Mouse (Mus musculus): ENCODE measurements at regions not wholly inside any gene's neighbourhood (a gene's known extent, or its start where the extent isn't known, plus 50 kb on each side); places are given as distances from the start of the nearest gene placed in this dataset.

DNA sequence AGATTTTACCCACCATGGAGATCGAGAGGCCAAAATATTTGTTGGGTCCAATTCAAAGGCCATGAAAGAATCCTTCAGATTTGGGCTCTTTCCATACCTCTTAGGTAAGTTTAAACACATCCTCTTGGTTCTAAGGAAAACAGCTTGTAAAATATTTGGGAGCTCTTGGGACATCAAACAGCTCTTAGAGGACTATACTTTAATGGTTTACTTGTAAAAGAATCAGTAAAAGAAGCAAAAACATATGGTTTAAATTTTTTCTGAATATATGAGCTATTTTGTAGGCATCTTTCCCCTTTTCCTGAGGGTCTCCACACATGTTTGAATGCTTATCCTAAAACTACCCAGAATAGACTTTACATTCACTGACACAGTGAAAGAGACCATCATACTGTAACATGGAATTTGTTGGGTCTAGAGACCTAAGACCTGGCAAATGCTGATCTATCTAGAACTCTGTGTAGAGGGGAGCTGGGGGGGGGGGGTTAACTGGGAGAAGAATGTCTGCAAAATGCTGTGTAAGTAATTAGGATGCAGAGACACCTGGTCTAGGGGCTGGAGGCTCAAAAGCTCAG lies 140.3 kb upstream of the Tmem72 start:
- Histone ChIP-seq H3K4me1 (ENCODE audit: control insufficient read depth, insufficient read depth, insufficient read length, low read length) (no peaks in the 10 kb centered on the region), H3K4me3 (ENCODE audit: insufficient read depth, low read depth, low read length) (no peak overlapping the region), H3K27ac (replicated peaks; ENCODE audit: low read depth, low read length) (no peak overlapping the region)

DNA sequence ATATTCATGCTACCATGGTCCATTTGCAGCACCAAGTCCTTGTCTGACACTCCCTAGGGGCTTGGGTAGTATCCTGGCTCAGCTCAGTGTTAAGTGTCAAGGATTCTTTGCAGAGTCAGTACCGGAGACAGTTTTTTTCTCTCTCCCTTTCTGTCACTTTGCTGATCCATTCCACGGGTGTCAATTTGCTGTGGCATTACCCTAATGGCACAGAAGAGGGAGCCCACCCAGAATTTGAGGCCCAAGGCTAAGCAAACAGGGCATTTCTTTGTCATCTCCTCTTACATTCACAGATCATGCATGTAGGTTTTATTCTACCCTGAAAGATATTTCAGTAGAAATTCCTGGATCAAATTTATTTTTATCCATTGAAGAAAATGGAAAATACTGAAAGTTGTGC lies 146.4 kb upstream of the Tmem72 start:
- no peak overlapping the region for H3K27ac ChIP-seq (replicated peaks; ENCODE audit: low read depth, low read length)
- H3K4me3 ChIP-seq (ENCODE audit: insufficient read depth, low read depth, low read length) = no peak overlapping the region

DNA sequence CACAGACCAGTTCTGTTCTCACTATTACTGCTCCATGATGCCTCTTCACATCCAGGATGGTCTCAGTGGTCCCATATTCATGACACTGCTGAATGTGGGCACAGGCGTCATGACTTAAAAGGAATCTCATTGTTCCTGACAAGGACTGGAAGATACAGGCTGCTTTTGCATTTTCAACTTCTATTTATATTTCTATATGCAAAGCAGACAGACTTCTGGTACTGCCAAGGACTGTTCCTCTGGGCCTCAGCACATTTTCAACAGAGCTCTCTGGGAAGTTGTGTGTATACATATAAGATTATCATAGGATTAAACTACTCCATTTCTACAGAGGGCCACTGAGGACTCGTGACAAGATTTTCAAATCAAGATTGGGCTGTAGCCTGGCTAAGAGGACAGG lies 146.9 kb upstream of the Tmem72 start:
- Histone ChIP-seq H3K27ac (replicated peaks; ENCODE audit: low read depth, low read length) (no peak overlapping the region), H3K4me1 (ENCODE audit: control insufficient read depth, insufficient read depth, insufficient read length, low read length) (no peaks in the 10 kb centered on the region), H3K4me3 (ENCODE audit: insufficient read depth, low read depth, low read length) (no peak overlapping the region)

More for the DNA sequence above, 146.4 kb upstream of the Tmem72 start:
- H3K4me1 ChIP-seq (ENCODE audit: control insufficient read depth, insufficient read depth, insufficient read length, low read length) = no peaks in the 10 kb centered on the region

DNA sequence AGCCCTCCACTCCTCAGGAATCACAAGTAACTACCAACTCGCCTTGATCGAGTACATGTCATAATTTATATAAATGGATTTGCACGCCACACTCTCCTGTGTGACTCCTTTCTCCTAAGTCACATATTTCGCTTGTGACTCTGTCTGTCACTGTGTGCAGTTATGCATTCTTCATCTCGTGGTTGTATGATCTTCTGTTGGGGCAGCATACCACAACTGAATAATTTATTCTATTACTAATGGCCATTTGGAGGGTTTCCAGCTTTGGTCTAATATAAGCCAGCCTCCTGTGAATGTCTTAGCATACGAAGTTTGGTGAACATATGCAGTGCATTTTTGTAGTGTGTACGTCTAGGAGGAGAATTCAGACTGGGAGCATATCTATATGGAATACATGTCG lies 176.6 kb upstream of the Tmem72 start:
- H3K27ac ChIP-seq (replicated peaks; ENCODE audit: low read depth, low read length) = no peak overlapping the region
- no peak overlapping the region for H3K4me3 ChIP-seq (ENCODE audit: insufficient read depth, low read depth, low read length)
- no peaks in the 10 kb centered on the region for H3K4me1 ChIP-seq (ENCODE audit: control insufficient read depth, insufficient read depth, insufficient read length, low read length)

DNA sequence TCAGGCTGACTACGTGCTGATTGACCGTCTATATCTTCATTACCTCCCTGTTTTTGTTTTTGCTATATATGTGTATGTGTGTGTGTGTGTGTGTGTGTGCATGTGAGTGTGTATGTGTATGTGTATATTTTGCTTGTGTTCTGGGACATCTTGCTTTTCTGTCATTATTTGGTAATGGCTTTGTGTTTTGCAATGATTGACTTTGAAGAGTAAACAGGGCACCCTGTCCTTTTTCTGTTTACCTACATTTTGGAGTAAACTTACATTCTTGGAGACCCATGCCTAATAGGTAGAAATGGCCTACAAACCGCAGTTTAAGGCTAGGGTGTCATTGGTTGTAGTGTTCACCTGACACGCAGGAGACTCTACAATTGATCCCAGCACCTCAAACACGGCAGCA lies 177.5 kb upstream of the Tmem72 start:
- H3K4me3 ChIP-seq (ENCODE audit: insufficient read depth, low read depth, low read length) = no peak overlapping the region
- no peak overlapping the region for H3K27ac ChIP-seq (replicated peaks; ENCODE audit: low read depth, low read length)
- no peaks in the 10 kb centered on the region for H3K4me1 ChIP-seq (ENCODE audit: control insufficient read depth, insufficient read depth, insufficient read length, low read length)

DNA sequence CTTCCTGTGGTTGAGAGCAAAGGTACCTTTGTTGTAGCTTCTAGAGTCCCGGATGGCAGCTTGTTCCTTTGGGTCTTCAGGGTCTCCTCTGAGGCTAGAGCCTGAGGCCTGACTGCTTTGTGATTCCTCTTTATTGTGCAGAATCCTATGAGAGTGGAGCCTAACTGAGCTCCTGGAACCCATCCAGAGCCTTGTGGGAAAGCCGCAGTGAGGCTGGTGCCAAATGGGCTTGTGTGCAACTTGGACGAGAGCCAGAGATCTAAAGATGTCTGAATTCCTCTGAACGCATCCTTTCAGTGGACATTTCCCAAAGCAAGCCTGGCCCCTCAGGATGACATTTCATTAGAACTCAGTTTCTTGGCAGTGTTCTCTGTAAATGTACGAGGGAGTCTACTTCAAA lies 178.4 kb upstream of the Tmem72 start:
- no peak overlapping the region for H3K4me3 ChIP-seq (ENCODE audit: insufficient read depth, low read depth, low read length)
- H3K27ac ChIP-seq (replicated peaks; ENCODE audit: low read depth, low read length) = no peak overlapping the region
- no peaks in the 10 kb centered on the region for H3K4me1 ChIP-seq (ENCODE audit: control insufficient read depth, insufficient read depth, insufficient read length, low read length)

DNA sequence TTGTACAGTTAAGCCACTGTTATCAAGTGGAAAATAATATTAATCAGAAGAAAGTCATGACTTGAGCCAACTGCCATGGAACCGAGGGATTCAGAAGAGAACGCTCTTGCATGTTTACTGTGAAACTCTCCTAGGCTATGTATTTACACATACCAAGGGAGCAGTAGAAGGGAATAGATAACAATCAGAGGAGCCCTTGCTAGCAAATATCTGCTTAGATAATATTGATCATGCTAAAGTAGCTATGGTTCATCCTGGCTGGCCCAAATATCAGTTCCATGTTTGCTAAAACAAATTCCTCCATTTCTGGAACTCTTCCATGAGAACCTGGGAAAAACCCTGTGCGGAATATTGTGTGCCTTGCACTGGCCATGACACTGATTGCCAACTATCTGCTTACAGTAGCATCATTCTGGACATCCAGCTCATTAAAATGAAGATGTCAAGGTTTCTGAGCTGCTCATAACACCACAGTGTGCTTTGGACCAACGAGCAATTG lies 179.5 kb upstream of the Tmem72 start:
- Histone ChIP-seq H3K4me1 (ENCODE audit: control insufficient read depth, insufficient read depth, insufficient read length, low read length) (no peaks in the 10 kb centered on the region), H3K4me3 (ENCODE audit: insufficient read depth, low read depth, low read length) (no peak overlapping the region), H3K27ac (replicated peaks; ENCODE audit: low read depth, low read length) (no peak overlapping the region)

DNA sequence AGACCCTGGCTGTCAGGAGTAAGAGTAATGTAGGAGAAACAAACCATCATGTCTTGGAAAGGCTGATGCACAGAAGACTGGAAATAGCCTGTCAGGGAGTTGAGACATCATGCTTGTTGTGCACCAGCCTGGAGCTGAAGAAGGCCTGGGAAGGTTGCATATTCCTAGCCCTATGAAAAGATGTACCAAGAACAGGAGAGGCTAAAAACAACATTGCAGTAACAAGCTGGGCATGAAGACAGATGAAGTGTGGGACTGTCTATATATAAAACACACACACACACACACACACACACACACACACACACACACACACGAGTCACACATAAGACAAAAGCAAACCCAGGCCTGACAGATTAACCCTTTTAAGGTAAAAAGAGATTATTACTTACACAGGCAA lies 185.1 kb upstream of the Tmem72 start:
- H3K4me3 ChIP-seq (ENCODE audit: insufficient read depth, low read depth, low read length) = no peak overlapping the region
- no peaks in the 10 kb centered on the region for H3K4me1 ChIP-seq (ENCODE audit: control insufficient read depth, insufficient read depth, insufficient read length, low read length)
- H3K27ac ChIP-seq (replicated peaks; ENCODE audit: low read depth, low read length) = no peak overlapping the region

DNA sequence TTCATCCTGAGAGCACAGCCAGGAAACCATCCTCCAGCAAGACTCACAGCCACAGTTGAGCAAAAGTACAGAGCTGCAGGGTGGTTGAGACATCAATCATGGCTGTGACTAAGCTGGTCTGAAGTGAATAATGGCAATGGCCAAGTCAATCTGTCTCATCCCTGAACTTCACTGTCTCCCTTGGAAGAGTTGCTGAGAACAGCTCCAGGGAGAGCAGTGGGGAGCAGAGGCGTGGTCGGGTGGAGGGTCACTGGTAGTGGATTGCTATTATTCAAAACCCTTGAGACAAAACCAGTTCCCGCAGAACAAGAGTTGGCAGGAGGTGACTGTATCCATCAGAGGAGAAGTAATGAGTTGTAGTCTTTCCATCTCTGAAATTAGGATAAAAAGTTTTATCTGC lies 185.7 kb upstream of the Tmem72 start:
- no peaks in the 10 kb centered on the region for H3K4me1 ChIP-seq (ENCODE audit: control insufficient read depth, insufficient read depth, insufficient read length, low read length)
- no peak overlapping the region for H3K4me3 ChIP-seq (ENCODE audit: insufficient read depth, low read depth, low read length)
- H3K27ac ChIP-seq (replicated peaks; ENCODE audit: low read depth, low read length) = no peak overlapping the region

DNA sequence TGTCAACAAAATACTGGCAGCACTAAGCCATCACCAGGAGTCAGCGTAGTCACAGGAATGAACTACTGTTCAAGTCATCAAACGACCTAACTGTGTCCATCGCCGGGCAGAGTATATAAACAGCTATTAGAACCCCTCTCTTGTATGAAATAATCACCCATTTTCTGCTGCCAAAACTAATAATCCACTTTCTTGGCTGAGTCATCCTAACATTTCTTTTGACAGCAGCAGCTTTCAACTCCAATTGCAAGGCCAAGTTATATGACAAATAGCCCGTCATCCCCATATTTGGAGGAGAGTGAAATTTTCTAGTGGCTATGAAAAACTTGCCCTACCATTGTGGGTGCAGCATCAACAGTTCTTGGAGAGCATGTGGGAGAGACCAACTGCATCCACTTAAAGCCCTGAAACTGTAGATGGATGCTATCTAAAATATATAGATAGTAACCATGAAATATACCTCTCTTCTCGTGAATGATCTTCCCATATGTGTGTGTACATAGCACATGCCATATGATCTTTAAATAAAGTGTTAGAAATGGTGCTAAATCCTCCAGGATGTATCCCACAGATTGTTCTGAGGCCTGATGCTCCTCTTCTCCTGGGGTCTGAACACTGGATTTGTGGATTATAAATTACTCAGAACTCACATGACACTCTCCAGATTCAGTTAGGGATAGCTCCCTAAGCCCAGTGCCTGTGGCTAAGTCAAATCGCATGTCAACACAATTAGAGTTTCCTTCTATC lies 189.9 kb upstream of the Tmem72 start:
- Histone ChIP-seq H3K27ac (replicated peaks; ENCODE audit: low read depth, low read length) (no peak overlapping the region), H3K4me1 (ENCODE audit: control insufficient read depth, insufficient read depth, insufficient read length, low read length) (no peaks in the 10 kb centered on the region), H3K4me3 (ENCODE audit: insufficient read depth, low read depth, low read length) (no peak overlapping the region)

DNA sequence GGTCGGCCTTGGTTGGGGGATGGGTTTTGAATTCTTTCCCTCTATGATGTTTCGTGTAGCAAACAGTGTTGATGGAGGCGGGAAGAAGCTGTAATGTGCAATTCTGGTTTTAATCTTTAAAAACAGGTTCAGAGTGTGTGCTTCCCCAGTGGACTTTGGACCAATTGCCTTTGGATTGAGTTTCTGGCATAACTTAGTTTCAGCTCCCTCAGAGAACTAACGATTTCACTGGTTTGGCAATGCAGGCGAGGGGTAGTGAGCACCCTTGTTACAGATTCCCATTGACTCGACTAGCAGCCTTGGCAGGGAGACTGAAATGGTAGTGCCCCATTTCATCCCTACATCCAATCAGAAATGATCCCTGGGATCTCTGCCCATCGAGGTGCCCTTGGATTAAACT lies 193.9 kb upstream of the Tmem72 start:
- H3K4me1 ChIP-seq (ENCODE audit: control insufficient read depth, insufficient read depth, insufficient read length, low read length) = no peaks in the 10 kb centered on the region
- no peak overlapping the region for H3K27ac ChIP-seq (replicated peaks; ENCODE audit: low read depth, low read length)
- H3K4me3 ChIP-seq (ENCODE audit: insufficient read depth, low read depth, low read length) = no peak overlapping the region

DNA sequence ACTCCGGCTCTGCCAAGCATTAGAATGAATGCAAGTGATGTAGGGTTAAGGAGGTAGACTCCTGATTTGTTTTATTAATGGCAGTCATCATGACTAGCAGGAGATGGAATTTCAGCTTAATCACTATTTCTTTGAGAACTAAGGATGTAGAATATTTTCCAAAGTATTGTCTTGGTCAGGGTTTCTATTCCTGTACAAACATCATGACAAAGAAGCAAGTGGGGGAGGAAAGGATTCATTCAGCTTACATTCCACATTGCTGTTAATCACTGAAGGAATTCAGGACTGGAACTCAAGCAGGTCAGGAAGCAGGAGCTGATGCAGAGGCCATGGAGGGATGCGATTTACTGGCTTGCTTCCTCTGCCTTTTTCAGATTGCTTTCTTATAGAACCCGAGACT lies 195.4 kb upstream of the Tmem72 start:
- H3K27ac ChIP-seq (replicated peaks; ENCODE audit: low read depth, low read length) = no peak overlapping the region
- H3K4me3 ChIP-seq (ENCODE audit: insufficient read depth, low read depth, low read length) = no peak overlapping the region
- no peaks in the 10 kb centered on the region for H3K4me1 ChIP-seq (ENCODE audit: control insufficient read depth, insufficient read depth, insufficient read length, low read length)

DNA sequence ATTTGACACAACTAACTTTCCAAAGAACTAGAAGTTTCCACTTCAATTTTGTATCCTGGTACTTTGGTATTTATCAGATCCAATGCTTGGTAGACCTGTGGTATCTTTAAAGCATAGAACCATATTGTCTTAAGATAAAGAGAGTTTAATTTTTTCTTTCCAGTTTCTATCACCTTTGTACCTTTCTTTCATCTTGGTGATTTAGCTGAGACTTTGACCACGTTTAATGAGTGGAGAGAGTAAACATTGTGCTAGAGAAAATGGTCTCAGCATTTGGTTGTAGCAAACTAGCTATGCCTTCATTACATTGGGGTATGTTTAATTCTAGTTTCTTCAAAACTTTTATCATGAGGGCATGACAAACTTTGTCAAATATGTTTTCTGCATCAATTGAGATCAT lies 197.4 kb upstream of the Tmem72 start:
- H3K4me1 ChIP-seq (ENCODE audit: control insufficient read depth, insufficient read depth, insufficient read length, low read length) = no peaks in the 10 kb centered on the region
- H3K27ac ChIP-seq (replicated peaks; ENCODE audit: low read depth, low read length) = no peak overlapping the region
- H3K4me3 ChIP-seq (ENCODE audit: insufficient read depth, low read depth, low read length) = no peak overlapping the region

DNA sequence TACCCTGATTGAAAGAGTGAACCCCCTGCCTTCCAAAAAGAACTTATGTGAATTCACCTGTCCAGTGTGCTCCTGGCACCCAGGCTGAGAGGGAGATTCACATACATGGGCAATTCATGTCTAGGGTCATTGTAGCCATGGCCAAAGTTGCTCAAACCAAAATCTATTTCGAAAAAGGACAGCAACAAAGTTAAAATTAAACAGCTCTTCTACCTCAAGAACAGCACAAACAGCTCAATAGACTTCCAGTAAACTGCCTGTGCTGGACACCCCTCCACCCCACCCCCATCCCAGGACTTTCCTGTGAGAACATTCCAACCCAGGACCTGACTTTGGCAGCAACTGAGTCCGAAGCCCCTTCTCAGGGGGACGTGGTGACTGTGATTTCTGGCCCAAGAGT lies 218.3 kb upstream of the Tmem72 start:
- H3K4me1 ChIP-seq (ENCODE audit: control insufficient read depth, insufficient read depth, insufficient read length, low read length) = no peaks in the 10 kb centered on the region
- H3K4me3 ChIP-seq (ENCODE audit: insufficient read depth, low read depth, low read length) = no peak overlapping the region
- H3K27ac ChIP-seq (replicated peaks; ENCODE audit: low read depth, low read length) = no peak overlapping the region

DNA sequence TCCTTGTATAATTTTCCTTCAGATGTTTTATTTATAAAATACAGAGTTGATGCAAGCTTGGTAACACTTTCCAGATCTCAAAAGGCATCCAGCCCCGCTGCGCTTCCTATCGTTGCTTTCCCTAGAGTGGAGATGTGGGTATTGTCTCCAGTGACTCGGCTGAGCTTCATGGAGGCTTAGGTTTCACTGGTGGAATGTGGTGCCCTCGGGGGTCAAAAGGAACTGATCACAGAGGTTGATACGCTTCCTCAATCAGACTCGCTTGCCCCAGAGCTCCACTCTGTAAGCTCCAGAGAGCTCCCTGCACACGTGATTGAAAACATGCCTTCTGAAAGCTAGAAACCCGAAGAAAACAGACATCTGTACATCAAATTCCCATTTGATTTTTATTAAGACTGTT lies 224.9 kb upstream of the Tmem72 start:
- no peaks in the 10 kb centered on the region for H3K4me1 ChIP-seq (ENCODE audit: control insufficient read depth, insufficient read depth, insufficient read length, low read length)
- H3K27ac ChIP-seq (replicated peaks; ENCODE audit: low read depth, low read length) = no peak overlapping the region
- no peak overlapping the region for H3K4me3 ChIP-seq (ENCODE audit: insufficient read depth, low read depth, low read length)

DNA sequence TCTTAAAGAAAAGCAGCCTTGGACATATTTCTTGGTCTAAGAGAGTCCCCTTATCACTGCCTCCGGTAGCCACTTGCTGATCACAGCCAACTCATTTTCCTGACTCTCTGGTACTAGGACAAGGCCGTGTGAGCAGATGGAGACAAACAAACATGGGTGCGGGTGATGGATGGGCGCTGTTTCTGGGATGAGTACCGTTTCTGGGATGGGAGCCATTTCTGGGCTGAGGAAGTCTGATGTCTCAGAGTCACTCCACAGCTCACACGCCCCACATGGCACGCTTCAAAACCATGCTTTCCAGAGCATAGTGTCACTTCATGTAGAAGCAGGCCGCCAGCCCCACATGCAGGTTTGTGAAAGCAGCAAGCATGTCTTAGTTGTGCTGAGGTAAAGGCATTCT lies 225.6 kb upstream of the Cxcl12 start:
- Histone ChIP-seq H3K4me3 (ENCODE audit: insufficient read depth, low read depth, low read length) (no peak overlapping the region), H3K27ac (replicated peaks; ENCODE audit: low read depth, low read length) (no peak overlapping the region), H3K4me1 (ENCODE audit: control insufficient read depth, insufficient read depth, insufficient read length, low read length) (no peaks in the 10 kb centered on the region)
